Mouse (Mus musculus) heart, embryonic 14.5 days (tissue): Measurements from ENCODE around the gene Rab3gap2. TPM values are rescaled to one million over a fixed set of nuclear protein-coding genes. Genes with fewer than 3 reads are reported as not detected.

Experiments
- ATAC-seq: fragments of 200-750 bp; cut with Nextera tagmentation; 2 replicates; pipeline ENCODE4 v1.8.0; 2017; ENCODE audit warnings: low read depth, moderate TSS enrichment; ENCODE audit not compliant: insufficient number of reproducible peaks, insufficient read depth, low FRiP score
- H3K27ac ChIP-seq, 2 experiments: fragments of 200-500 bp in 1 of 2; fragments of 300-500 bp in 1 of 2; sonication (generic) in 1 of 2; replicated peaks in 1 of 2; 2 replicates each; pipeline ENCODE4 v1.5.1; 2012 to 2014; ENCODE audit warnings: low read depth in 2 of 2, low read length in 2 of 2, control low read depth in 1 of 2, mild to moderate bottlenecking in 1 of 2, mixed read lengths in 1 of 2; ENCODE audit not compliant: control insufficient read depth in 1 of 2, insufficient read depth in 1 of 2
- H3K27me3 ChIP-seq: fragments of 300-500 bp; sonication (generic); 2 replicates; pipeline ENCODE4 v1.6.1; 2014; ENCODE audit warnings: mild to moderate bottlenecking, low read length, control low read depth; ENCODE audit not compliant: control insufficient read depth, insufficient read depth
- H3K36me3 ChIP-seq: fragments of 300-500 bp; sonication (generic); 2 replicates; pipeline ENCODE4 v1.6.1; 2014; ENCODE audit warnings: mild to moderate bottlenecking, control low read depth, low read length, mixed read lengths; ENCODE audit not compliant: control insufficient read depth, insufficient read depth
- H3K4me1 ChIP-seq, 2 experiments: fragments of 200-500 bp in 1 of 2; fragments of 300-500 bp in 1 of 2; sonication (generic) in 1 of 2; 2 replicates each; pipeline ENCODE4 v1.6.1; 2012 to 2014; ENCODE audit warnings: low read length in 2 of 2, control low read depth in 1 of 2, mixed read lengths in 1 of 2; ENCODE audit not compliant: control insufficient read depth in 2 of 2, insufficient read depth in 2 of 2
- H3K4me2 ChIP-seq: fragments of 300-500 bp; sonication (generic); 2 replicates; pipeline ENCODE4 v1.6.1; 2014; ENCODE audit warnings: mild to moderate bottlenecking, low read length
- H3K4me3 ChIP-seq, 2 experiments: fragments of 200-500 bp in 1 of 2; fragments of 300-500 bp in 1 of 2; sonication (generic) in 1 of 2; 2 replicates each; pipeline ENCODE4 v1.5.1; 2012 to 2014; ENCODE audit warnings: low read length in 2 of 2, mild to moderate bottlenecking in 2 of 2, control low read depth in 1 of 2, low read depth in 1 of 2, moderate library complexity in 1 of 2; ENCODE audit not compliant: control insufficient read depth in 1 of 2, insufficient read depth in 1 of 2
- H3K9ac ChIP-seq: fragments of 300-500 bp; sonication (generic); 2 replicates; pipeline ENCODE4 v1.6.1; 2014; ENCODE audit warnings: mild to moderate bottlenecking, low read length
- H3K9me3 ChIP-seq: fragments of 300-500 bp; sonication (generic); 2 replicates; pipeline ENCODE4 v1.6.1; 2016; ENCODE audit warnings: low read length, control low read depth; ENCODE audit not compliant: control insufficient read depth
- WGBS: fragments of 180-500 bp; shearing (Covaris S2); extraction: QIAGEN DNeasy Blood & Tissue Kit; methylation state at CpG from one replicate; pipeline ENCODE4 v1.1.7; 2014; 5-methylcytosine and 5-hydroxymethylcytosine counted together
- polyA plus RNA-seq: library from polyadenylated mRNA; unstranded; fragments of >200 nt; fragmentation: Nextera tagmentation; extraction: Ambion mirVana; gene quantifications from 2 replicates; pipeline ENCODE4 v1.2.1, GENCODE M21; 2014

Gene Rab3gap2
- polyA plus RNA-seq, 1 experiment from 2014 or later: 17.8 TPM

GRCm38 (mm10) chr1:185248728-185249127, 44.8 kb downstream of the Rab3gap2 start:
- Histone ChIP-seq H3K4me2 (no peak overlapping the region), H3K4me1 (peaks cover 11 to 20% of the 10 kb centered on the region in 2 experiments), H3K27ac (no peak overlapping the region), H3K27me3 (no peaks in the 10 kb centered on the region), H3K9ac (no peak overlapping the region), H3K36me3 (peaks cover 82% of the 10 kb centered on the region), H3K9me3 (no peaks in the 10 kb centered on the region), H3K4me3 (no peak overlapping the region)
- ATAC-seq: no peak
- 81% methylated on average over 8 of the region's 8 CpGs for WGBS

- 86% methylated on average over 3 of the region's 3 CpGs for WGBS
- H3K27me3 ChIP-seq: no peaks in the 10 kb centered on the region
- no peaks in the 10 kb centered on the region for H3K9me3 ChIP-seq
- ATAC-seq: no peak
- H3K4me1 ChIP-seq: peaks cover 16 to 33% of the 10 kb centered on the region in 2 experiments
- no peak overlapping the region for H3K9ac ChIP-seq
- no peak overlapping the region for H3K4me3 ChIP-seq
- 0 out of 4 replicates have a peak overlapping the region, but pooled peaks of 1 of the 2 experiments have one; percentile 2 for H3K27ac ChIP-seq
- peaks cover 65% of the 10 kb centered on the region for H3K36me3 ChIP-seq
- no peak overlapping the region for H3K4me2 ChIP-seq
Observed at GRCm38 (mm10) chr1:185252351-185252750, 48.4 kb downstream of the Rab3gap2 start.

DNA sequence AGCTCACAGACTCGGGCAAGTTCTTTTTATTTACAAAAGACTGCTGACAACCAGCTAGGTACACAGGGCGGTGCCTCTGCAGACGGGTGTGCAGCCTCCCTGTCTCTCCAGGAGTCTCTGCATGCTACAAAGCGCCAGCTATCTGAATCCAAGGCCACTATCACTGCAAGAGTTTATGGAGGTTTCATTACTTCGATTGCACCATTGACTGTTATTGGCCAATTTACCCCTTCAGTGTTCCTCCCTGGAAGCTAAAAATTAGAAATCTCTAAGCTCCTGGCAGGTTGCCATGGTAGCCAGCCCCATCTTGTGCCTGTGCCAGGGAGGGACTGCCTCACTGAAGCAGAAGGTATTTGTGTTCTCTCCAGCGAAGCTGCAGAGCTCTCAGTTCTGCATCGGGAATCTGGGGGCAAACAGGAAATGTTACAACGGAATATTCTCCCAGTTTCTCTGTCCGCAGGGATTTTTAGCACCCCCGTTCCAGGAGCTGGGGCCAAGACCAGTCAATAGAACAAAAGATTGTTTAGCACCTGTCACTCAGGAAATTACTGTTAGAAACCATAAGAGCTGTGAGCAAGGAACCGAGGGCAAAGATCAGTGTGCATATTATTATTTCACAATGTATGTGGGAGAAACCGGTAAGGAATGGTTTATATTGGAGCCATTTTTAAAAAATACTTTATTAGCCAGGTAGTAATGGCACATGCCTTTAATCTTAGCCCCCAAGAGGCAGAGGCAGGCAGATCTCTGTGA, 49.4 kb downstream of the Rab3gap2 start:
- H3K27me3 ChIP-seq: no peaks in the 10 kb centered on the region
- H3K9ac ChIP-seq: 0 out of 2 replicates have a peak overlapping the region, but pooled peaks have one; percentile 8
- peaks cover 60% of the 10 kb centered on the region for H3K36me3 ChIP-seq
- peak overlapping the region in 1 of 2 experiments; percentile 61; a peak in 2 of 4 replicates for H3K27ac ChIP-seq
- WGBS: 49% methylated on average over 12 of the region's 12 CpGs
- no peak overlapping the region for H3K4me2 ChIP-seq
- no peaks in the 10 kb centered on the region for H3K9me3 ChIP-seq
- ATAC-seq: no peak
- no peak overlapping the region for H3K4me3 ChIP-seq
- H3K4me1 ChIP-seq: peaks cover 16 to 33% of the 10 kb centered on the region in 2 experiments

- H3K27me3 ChIP-seq: no peaks in the 10 kb centered on the region
- H3K36me3 ChIP-seq: peaks cover 60% of the 10 kb centered on the region
- H3K4me2 ChIP-seq: no peak overlapping the region
- 0 out of 4 replicates have a peak overlapping the region, but pooled peaks of 1 of the 2 experiments have one; percentile 19 for H3K27ac ChIP-seq
- WGBS: 80% methylated on average over 12 of the region's 12 CpGs
- ATAC-seq: no peak
- H3K9ac ChIP-seq: no peak overlapping the region
- H3K4me3 ChIP-seq: no peak overlapping the region
- H3K9me3 ChIP-seq: no peaks in the 10 kb centered on the region
- peaks cover 14 to 33% of the 10 kb centered on the region in 2 experiments for H3K4me1 ChIP-seq
Observed at GRCm38 (mm10) chr1:185255336-185255735, 51.4 kb downstream of the Rab3gap2 start.

GRCm38 (mm10) chr1:185256753-185257152, 52.8 kb downstream of the Rab3gap2 start:
- WGBS: 61% methylated on average over 3 of the region's 3 CpGs
- Histone ChIP-seq H3K27ac (no peak overlapping the region), H3K4me1 (peaks cover 10 to 27% of the 10 kb centered on the region in 2 experiments), H3K9ac (no peak overlapping the region), H3K4me3 (no peak overlapping the region), H3K27me3 (no peaks in the 10 kb centered on the region), H3K4me2 (no peak overlapping the region), H3K36me3 (peaks cover 61% of the 10 kb centered on the region), H3K9me3 (no peaks in the 10 kb centered on the region)
- no peak for ATAC-seq

GRCm38 (mm10) chr1:185262565-185262964, 58.6 kb downstream of the Rab3gap2 start:
- Histone ChIP-seq H3K9me3 (no peaks in the 10 kb centered on the region), H3K4me2 (no peak overlapping the region; the same call in 1 of the 2 replicates), H3K4me1 (peaks cover 0 to 5% of the 10 kb centered on the region in 2 experiments; a peak in 2 of 4 replicates), H3K4me3 (no peak overlapping the region), H3K27ac (no peak overlapping the region), H3K36me3 (peaks cover 92% of the 10 kb centered on the region), H3K27me3 (no peaks in the 10 kb centered on the region), H3K9ac (no peak overlapping the region)
- ATAC-seq: peak; percentile 50
- WGBS: 17% methylated on average over 14 of the region's 14 CpGs

DNA sequence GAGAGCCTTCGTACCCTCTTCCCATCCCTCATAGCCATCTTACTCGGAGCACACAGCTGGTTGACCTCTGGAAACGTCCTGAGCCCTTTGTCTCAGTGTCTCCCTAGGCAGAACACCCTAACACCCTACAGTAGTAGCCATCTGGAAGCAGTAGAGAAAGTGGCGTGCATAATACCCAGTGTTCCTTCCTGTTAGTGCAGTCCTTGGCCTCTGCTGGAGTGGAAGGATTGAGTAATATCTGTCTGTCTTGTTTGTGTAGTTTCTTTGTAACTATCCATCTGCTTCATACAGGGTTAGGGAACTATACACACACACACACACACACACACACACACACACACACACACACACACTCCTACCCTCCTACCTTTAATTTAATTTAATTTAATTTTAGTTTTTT, 64.8 kb downstream of the Rab3gap2 start:
- Histone ChIP-seq H3K9me3 (no peaks in the 10 kb centered on the region), H3K9ac (no peak overlapping the region), H3K4me2 (no peak overlapping the region), H3K4me1 (no peaks in the 10 kb centered on the region), H3K36me3 (peaks cover 81% of the 10 kb centered on the region), H3K4me3 (no peak overlapping the region), H3K27ac (no peak overlapping the region), H3K27me3 (no peaks in the 10 kb centered on the region)
- WGBS: 88% methylated on average over 4 of the region's 4 CpGs
- no peak for ATAC-seq
